Mouse (Mus musculus) neural tube, embryonic 14.5 days (tissue): ENCODE results near the gene Ablim1. TPM values are rescaled to one million over a fixed set of nuclear protein-coding genes. Genes with fewer than 3 reads are reported as not detected.

Experiments used
- ATAC-seq: fragments of 200-750 bp; cut with Nextera tagmentation; 2 replicates; pipeline ENCODE4 v1.8.0; 2017; ENCODE audit warnings: low read depth, mild to moderate bottlenecking, moderate TSS enrichment, moderate library complexity
- H3K27ac ChIP-seq: fragments of 300-500 bp; sonication (generic); 2 replicates; pipeline ENCODE4 v1.5.1; 2014; ENCODE audit warnings: low read depth, mild to moderate bottlenecking, control low read depth, low read length, moderate library complexity, mixed read lengths
- H3K27me3 ChIP-seq: fragments of 300-500 bp; sonication (generic); 2 replicates; pipeline ENCODE4 v1.6.1; 2014; ENCODE audit warnings: low read length; ENCODE audit not compliant: control insufficient read depth, insufficient read depth
- H3K36me3 ChIP-seq: fragments of 300-500 bp; sonication (generic); 2 replicates; pipeline ENCODE4 v1.6.1; 2014; ENCODE audit warnings: low read length, mixed read lengths; ENCODE audit not compliant: control insufficient read depth, insufficient read depth
- H3K4me1 ChIP-seq: fragments of 300-500 bp; sonication (generic); 2 replicates; pipeline ENCODE4 v1.6.1; 2014; ENCODE audit warnings: low read length; ENCODE audit not compliant: control insufficient read depth, insufficient read depth
- H3K4me2 ChIP-seq: fragments of 300-500 bp; sonication (generic); 2 replicates; pipeline ENCODE4 v1.6.1; 2014; ENCODE audit warnings: mild to moderate bottlenecking, low read depth, low read length, control low read depth
- H3K4me3 ChIP-seq: fragments of 300-500 bp; sonication (generic); 2 replicates; pipeline ENCODE4 v1.5.1; 2014; ENCODE audit warnings: low read depth, low read length, control low read depth, mixed read lengths
- H3K9ac ChIP-seq: fragments of 300-500 bp; sonication (generic); replicated peaks from 2 replicates; pipeline ENCODE4 v1.6.1; 2014; ENCODE audit warnings: low read depth, mild to moderate bottlenecking, control low read depth, low read length, mixed read lengths
- H3K9me3 ChIP-seq: fragments of 300-500 bp; sonication (generic); 2 replicates; pipeline ENCODE4 v1.6.1; 2016; ENCODE audit warnings: low read length; ENCODE audit not compliant: control insufficient read depth
- WGBS: fragments of 180-500 bp; shearing (Covaris S2); extraction: QIAGEN DNeasy Blood & Tissue Kit; methylation state at CpG from one replicate; pipeline ENCODE4 v1.1.7; 2014; 5-methylcytosine and 5-hydroxymethylcytosine counted together
- polyA plus RNA-seq: library from polyadenylated mRNA; unstranded; fragments of >200 nt; fragmentation: Nextera tagmentation; extraction: Ambion mirVana; gene quantifications from 2 replicates; pipeline ENCODE4 v1.2.1, GENCODE M21; 2014

Ablim1 gene
- polyA plus RNA-seq, 1 experiment from 2014 or later: 47.4 TPM

- no peak for ATAC-seq
- H3K9ac ChIP-seq: no peak overlapping the region
- H3K4me1 ChIP-seq: no peaks in the 10 kb centered on the region
- H3K4me3 ChIP-seq: no peak overlapping the region
- H3K27me3 ChIP-seq: no peaks in the 10 kb centered on the region
- H3K27ac ChIP-seq: no peak overlapping the region
- no peaks in the 10 kb centered on the region for H3K36me3 ChIP-seq
- no peaks in the 10 kb centered on the region for H3K9me3 ChIP-seq
- H3K4me2 ChIP-seq: no peak overlapping the region
Measured at GRCm38 (mm10) chr19:57175077-57175476, 139.6 kb downstream of the Ablim1 start.

- Histone ChIP-seq H3K4me2 (no peak overlapping the region), H3K27ac (no peak overlapping the region), H3K4me1 (no peaks in the 10 kb centered on the region), H3K9ac (no peak overlapping the region), H3K36me3 (no peaks in the 10 kb centered on the region), H3K9me3 (no peaks in the 10 kb centered on the region), H3K4me3 (no peak overlapping the region), H3K27me3 (no peaks in the 10 kb centered on the region)
- 88% methylated on average over 5 of the region's 5 CpGs for WGBS
- no peak for ATAC-seq
Measured at GRCm38 (mm10) chr19:57174541-57174940, 140.2 kb downstream of the Ablim1 start.

GRCm38 (mm10) chr19:57174045-57174444 lies 140.7 kb downstream of the Ablim1 start:
- no peaks in the 10 kb centered on the region for H3K4me1 ChIP-seq
- 83% methylated on average over 5 of the region's 5 CpGs for WGBS

GRCm38 (mm10) chr19:57172321-57172720 lies 142.4 kb downstream of the Ablim1 start:
- no peak overlapping the region for H3K27ac ChIP-seq
- no peak overlapping the region for H3K4me3 ChIP-seq
- no peaks in the 10 kb centered on the region for H3K4me1 ChIP-seq
- H3K4me2 ChIP-seq: no peak overlapping the region
- H3K36me3 ChIP-seq: no peaks in the 10 kb centered on the region
- H3K27me3 ChIP-seq: no peaks in the 10 kb centered on the region
- no peak for ATAC-seq
- WGBS: 88% methylated on average over 5 of the region's 5 CpGs
- H3K9ac ChIP-seq: no peak overlapping the region
- H3K9me3 ChIP-seq: no peaks in the 10 kb centered on the region

More at GRCm38 (mm10) chr19:57174045-57174444, 140.7 kb downstream of the Ablim1 start:
- Histone ChIP-seq H3K9me3 (no peaks in the 10 kb centered on the region), H3K36me3 (no peaks in the 10 kb centered on the region), H3K27me3 (no peaks in the 10 kb centered on the region), H3K4me2 (no peak overlapping the region), H3K9ac (no peak overlapping the region), H3K4me3 (no peak overlapping the region), H3K27ac (no peak overlapping the region)
- ATAC-seq: no peak

GRCm38 (mm10) chr19:57170880-57171279 lies 143.8 kb downstream of the Ablim1 start:
- H3K27me3 ChIP-seq: no peaks in the 10 kb centered on the region
- ATAC-seq: no peak
- 89% methylated on average over 5 of the region's 5 CpGs for WGBS

GRCm38 (mm10) chr19:57169485-57169884 lies 145.2 kb downstream of the Ablim1 start:
- Histone ChIP-seq H3K9me3 (no peaks in the 10 kb centered on the region), H3K4me1 (no peaks in the 10 kb centered on the region), H3K4me2 (no peak overlapping the region), H3K9ac (no peak overlapping the region), H3K27ac (no peak overlapping the region), H3K36me3 (no peaks in the 10 kb centered on the region), H3K27me3 (no peaks in the 10 kb centered on the region), H3K4me3 (no peak overlapping the region)
- WGBS: 82% methylated on average over 2 of the region's 2 CpGs
- no peak for ATAC-seq

More at GRCm38 (mm10) chr19:57170880-57171279, 143.8 kb downstream of the Ablim1 start:
- Histone ChIP-seq H3K9ac (no peak overlapping the region), H3K27ac (no peak overlapping the region), H3K4me3 (no peak overlapping the region), H3K9me3 (no peaks in the 10 kb centered on the region), H3K4me2 (no peak overlapping the region), H3K4me1 (no peaks in the 10 kb centered on the region), H3K36me3 (no peaks in the 10 kb centered on the region)

GRCm38 (mm10) chr19:57167721-57168120 lies 147.0 kb downstream of the Ablim1 start:
- H3K27ac ChIP-seq: no peak overlapping the region
- no peak for ATAC-seq
- H3K4me2 ChIP-seq: no peak overlapping the region
- H3K27me3 ChIP-seq: no peaks in the 10 kb centered on the region
- no peaks in the 10 kb centered on the region for H3K9me3 ChIP-seq
- WGBS: 92% methylated on average over 5 of the region's 5 CpGs
- H3K4me3 ChIP-seq: no peak overlapping the region
- H3K4me1 ChIP-seq: no peaks in the 10 kb centered on the region
- H3K36me3 ChIP-seq: no peaks in the 10 kb centered on the region
- H3K9ac ChIP-seq: no peak overlapping the region

- WGBS: 88% methylated on average over 2 of the region's 2 CpGs
- Histone ChIP-seq H3K27ac (no peak overlapping the region), H3K4me3 (no peak overlapping the region), H3K27me3 (no peaks in the 10 kb centered on the region), H3K36me3 (no peaks in the 10 kb centered on the region), H3K9ac (no peak overlapping the region), H3K4me1 (peaks cover 3% of the 10 kb centered on the region; the same call in 1 of the 2 replicates), H3K9me3 (no peaks in the 10 kb centered on the region), H3K4me2 (no peak overlapping the region)
- ATAC-seq: no peak
Measured at GRCm38 (mm10) chr19:57164882-57165281, 149.8 kb downstream of the Ablim1 start.

GRCm38 (mm10) chr19:57163315-57163714 lies 151.4 kb downstream of the Ablim1 start:
- no peaks in the 10 kb centered on the region for H3K36me3 ChIP-seq
- peaks cover 3% of the 10 kb centered on the region; the same call in 1 of the 2 replicates for H3K4me1 ChIP-seq
- no peak for ATAC-seq
- H3K9me3 ChIP-seq: no peaks in the 10 kb centered on the region
- H3K4me3 ChIP-seq: no peak overlapping the region
- H3K9ac ChIP-seq: no peak overlapping the region
- no peaks in the 10 kb centered on the region for H3K27me3 ChIP-seq
- no peak overlapping the region for H3K4me2 ChIP-seq
- 81% methylated on average over 13 of the region's 13 CpGs for WGBS
- H3K27ac ChIP-seq: no peak overlapping the region
